Mouse (Mus musculus) gastrocnemius, postnatal 10 days (tissue): ENCODE measurements at regions not wholly inside any gene's neighbourhood (a gene's known extent, or its start where the extent isn't known, plus 50 kb on each side); places are given as distances from the start of the nearest gene placed in this dataset.

Experiments
- DNase-seq: peaks from one replicate; pipeline ENCODE4 v3.0.0; 2021; ENCODE audit warnings: mixed read lengths

GRCm38 (mm10) chr13:16762326-16762725, 750.7 kb downstream of the Inhba start:
- DNase-seq, result no peak

GRCm38 (mm10) chr13:16762727-16763512, 751.3 kb downstream of the Inhba start:
- DNase-seq, result no peak

- DNase-seq, result peak; percentile 16
These were observed 752.1 kb downstream of the Inhba start for GRCm38 (mm10) chr13:16763746-16764145.

GRCm38 (mm10) chr13:16769409-16769808, 757.8 kb downstream of the Inhba start:
- no peak for DNase-seq

GRCm38 (mm10) chr13:16769848-16770422, 758.3 kb downstream of the Inhba start:
- DNase-seq, result no peak

GRCm38 (mm10) chr13:16771845-16772244, 760.2 kb downstream of the Inhba start:
- DNase-seq, result no peak

GRCm38 (mm10) chr13:16805560-16805959, 793.9 kb downstream of the Inhba start:
- DNase-seq, result no peak
